Mouse (Mus musculus) midbrain, embryonic 13.5 days (tissue): ENCODE results near the gene Vcl. TPM values are rescaled to one million over a fixed set of nuclear protein-coding genes. Genes with fewer than 3 reads are reported as not detected.
A peak's percentile ranks its signal among the peaks of the same experiment; 100 is the strongest.

ENCODE experiments used
- ATAC-seq: fragments of 200-750 bp; cut with Nextera tagmentation; 2 replicates; pipeline ENCODE4 v1.8.0; 2017; ENCODE audit warnings: mild to moderate bottlenecking, moderate TSS enrichment, moderate library complexity
- H3K27ac ChIP-seq: fragments of 300-500 bp; sonication (generic); 2 replicates; pipeline ENCODE4 v1.5.1; 2015; ENCODE audit warnings: inconsistent platforms, mild to moderate bottlenecking, moderate library complexity
- H3K27me3 ChIP-seq: fragments of 300-500 bp; sonication (generic); 2 replicates; pipeline ENCODE4 v1.6.1; 2015; ENCODE audit warnings: mild to moderate bottlenecking, inconsistent platforms
- H3K36me3 ChIP-seq: fragments of 300-500 bp; sonication (generic); 2 replicates; pipeline ENCODE4 v1.6.1; 2015; ENCODE audit warnings: mild to moderate bottlenecking, inconsistent platforms
- H3K4me1 ChIP-seq: fragments of 300-500 bp; sonication (generic); replicated peaks from 2 replicates; pipeline ENCODE4 v1.6.1; 2015; ENCODE audit warnings: inconsistent platforms
- H3K4me2 ChIP-seq: fragments of 300-500 bp; sonication (generic); replicated peaks from 2 replicates; pipeline ENCODE4 v1.6.1; 2015; ENCODE audit warnings: moderate library complexity, mild to moderate bottlenecking, inconsistent platforms
- H3K4me3 ChIP-seq: fragments of 300-500 bp; sonication (generic); replicated peaks from 2 replicates; pipeline ENCODE4 v1.5.1; 2015; ENCODE audit warnings: mild to moderate bottlenecking, inconsistent platforms
- H3K9ac ChIP-seq: fragments of 300-500 bp; sonication (generic); replicated peaks from 2 replicates; pipeline ENCODE4 v1.6.1; 2015; ENCODE audit warnings: mild to moderate bottlenecking, inconsistent platforms
- H3K9me3 ChIP-seq: fragments of 300-500 bp; sonication (generic); 2 replicates; pipeline ENCODE4 v1.6.1; 2016; ENCODE audit warnings: mild to moderate bottlenecking, inconsistent platforms
- WGBS: fragments of 180-500 bp; shearing (Covaris S2); methylation state at CpG from one replicate; pipeline ENCODE4 v1.1.7; 2015; 5-methylcytosine and 5-hydroxymethylcytosine counted together
- polyA plus RNA-seq: library from polyadenylated mRNA; unstranded; fragments of >200 nt; fragmentation: Nextera tagmentation; extraction: Ambion mirVana; gene quantifications from 2 replicates; pipeline ENCODE4 v1.2.1, GENCODE M21; 2015

The Vcl gene
- polyA plus RNA-seq, 1 experiment from 2014 or later, result 11.2 TPM

DNA sequence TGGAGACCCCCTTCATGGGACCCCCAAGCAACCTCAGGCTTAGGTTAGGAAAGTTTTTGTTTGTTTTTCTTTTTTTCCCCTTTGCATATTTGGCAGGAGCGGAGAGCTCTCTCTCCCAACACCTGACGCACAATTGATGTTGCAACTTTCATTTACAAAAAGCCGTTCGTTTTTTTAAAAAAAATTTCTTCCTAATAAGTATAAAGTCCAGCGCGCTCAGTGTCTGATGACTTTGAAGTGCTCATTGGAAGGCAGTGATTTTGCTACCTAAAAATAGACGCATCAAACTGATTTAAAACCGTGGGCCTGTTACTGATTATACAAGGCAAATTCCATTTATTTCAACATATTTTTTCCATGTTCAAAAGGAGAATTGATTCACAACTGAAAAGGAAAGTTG, 124.0 kb downstream of the Vcl start:
- H3K36me3 ChIP-seq, result no peaks in the 10 kb centered on the region
- no peak for ATAC-seq
- H3K4me1 ChIP-seq, result peaks cover 12% of the 10 kb centered on the region
- peak overlapping the region; percentile 82 for H3K4me2 ChIP-seq
- peak overlapping the region; percentile 88; the same call in 1 of the 2 replicates for H3K9ac ChIP-seq
- no peaks in the 10 kb centered on the region for H3K27me3 ChIP-seq
- 14% methylated on average over 8 of the region's 8 CpGs for WGBS
- no peak overlapping the region for H3K27ac ChIP-seq
- peak overlapping the region; percentile 81 for H3K4me3 ChIP-seq
- H3K9me3 ChIP-seq, result no peaks in the 10 kb centered on the region

DNA sequence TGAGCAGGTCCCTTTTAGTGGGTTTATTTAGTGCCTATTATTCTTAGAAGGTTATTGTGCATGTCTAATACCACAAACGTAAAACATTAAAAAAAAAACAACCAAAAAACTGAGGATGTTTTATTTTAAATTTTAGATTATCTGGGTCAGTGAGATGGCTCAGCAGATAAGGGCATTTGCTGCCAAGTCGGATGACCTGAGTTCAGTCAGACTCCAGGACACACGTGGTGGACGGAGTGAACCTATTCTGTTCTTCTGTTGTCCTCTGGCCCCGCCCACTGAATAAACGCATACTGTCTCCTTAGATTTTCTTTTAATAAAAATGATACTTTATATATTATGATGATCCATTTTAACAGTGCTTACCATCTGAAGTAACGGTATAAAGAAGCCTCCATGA, 124.4 kb downstream of the Vcl start:
- Histone ChIP-seq H3K4me3 (no peak overlapping the region), H3K9ac (no peak overlapping the region), H3K4me1 (peaks cover 12% of the 10 kb centered on the region), H3K27ac (no peak overlapping the region), H3K4me2 (peak overlapping the region; percentile 82), H3K9me3 (no peaks in the 10 kb centered on the region), H3K36me3 (no peaks in the 10 kb centered on the region), H3K27me3 (no peaks in the 10 kb centered on the region)
- WGBS, result 49% methylated on average over 7 of the region's 7 CpGs
- ATAC-seq, result no peak

DNA sequence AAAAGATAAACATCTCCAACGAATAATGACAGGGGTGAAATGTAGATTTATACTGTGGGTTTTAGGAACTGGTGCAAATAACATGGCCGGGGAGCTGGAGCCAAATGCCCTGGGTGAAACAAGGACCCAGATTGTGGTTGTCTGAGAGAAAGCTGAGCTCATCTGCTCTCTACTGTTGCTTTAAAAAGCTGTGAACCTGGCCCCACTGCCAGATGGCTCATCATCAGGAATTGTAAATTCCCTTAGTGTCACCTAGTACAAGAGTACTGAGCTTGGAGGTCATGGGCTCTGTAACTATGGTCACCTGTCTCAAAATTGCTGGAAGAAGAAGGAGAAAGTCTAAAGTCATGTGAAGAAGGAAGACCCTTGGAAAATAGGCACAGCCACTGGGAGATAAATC, 129.8 kb downstream of the Vcl start:
- H3K4me1 ChIP-seq, result no peaks in the 10 kb centered on the region
- no peaks in the 10 kb centered on the region for H3K27me3 ChIP-seq
- no peak overlapping the region for H3K27ac ChIP-seq
- no peak overlapping the region for H3K4me2 ChIP-seq
- 95% methylated on average over 2 of the region's 2 CpGs for WGBS
- no peak for ATAC-seq
- no peaks in the 10 kb centered on the region for H3K9me3 ChIP-seq
- H3K4me3 ChIP-seq, result no peak overlapping the region
- H3K36me3 ChIP-seq, result no peaks in the 10 kb centered on the region
- H3K9ac ChIP-seq, result no peak overlapping the region

GRCm38 (mm10) chr14:21062766-21063513, 133.7 kb downstream of the Vcl start:
- 72% methylated on average over 5 of the region's 5 CpGs for WGBS
- Histone ChIP-seq H3K9ac (no peak overlapping the region), H3K4me1 (no peaks in the 10 kb centered on the region), H3K9me3 (no peaks in the 10 kb centered on the region), H3K4me2 (no peak overlapping the region), H3K27ac (no peak overlapping the region), H3K27me3 (no peaks in the 10 kb centered on the region), H3K4me3 (no peak overlapping the region), H3K36me3 (no peaks in the 10 kb centered on the region)
- no peak for ATAC-seq

GRCm38 (mm10) chr14:21064321-21064720, 135.1 kb downstream of the Vcl start:
- 61% methylated on average over 1 of the region's 1 CpGs for WGBS
- Histone ChIP-seq H3K4me1 (no peaks in the 10 kb centered on the region), H3K27me3 (no peaks in the 10 kb centered on the region)

DNA sequence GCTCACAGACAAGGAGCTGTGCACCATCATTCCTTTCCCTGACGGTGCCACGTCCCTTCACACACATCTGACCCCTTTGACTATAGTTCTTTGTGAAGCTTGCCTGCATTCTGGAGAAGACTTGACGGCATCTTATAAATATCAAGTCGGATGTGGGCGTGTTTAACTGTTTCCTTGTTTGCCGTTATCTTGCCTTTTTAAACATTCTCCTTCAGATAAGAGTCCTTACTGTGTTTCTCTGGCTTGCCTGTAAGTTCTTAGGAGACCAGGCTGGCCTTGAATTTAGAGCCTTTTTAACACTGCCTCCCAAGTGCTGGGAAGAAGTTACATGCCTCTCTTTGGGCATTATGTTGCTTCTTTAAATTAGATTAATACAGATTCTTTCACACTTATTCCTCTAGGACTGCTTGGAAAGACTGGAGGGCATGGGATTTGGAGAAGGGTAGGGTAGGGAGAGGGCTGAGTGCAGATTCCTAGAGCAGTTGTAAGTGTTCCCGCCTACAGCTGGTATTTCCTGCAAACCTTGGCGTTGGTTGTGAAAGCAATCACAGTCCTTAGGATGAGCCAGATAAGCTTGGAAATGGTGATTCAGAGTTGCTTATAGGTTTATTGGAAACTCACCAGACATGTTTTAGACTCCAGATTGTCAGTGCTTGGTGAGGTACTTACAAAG, 136.4 kb downstream of the Vcl start:
- H3K4me1 ChIP-seq, result no peaks in the 10 kb centered on the region
- H3K27me3 ChIP-seq, result no peaks in the 10 kb centered on the region
- no peaks in the 10 kb centered on the region for H3K36me3 ChIP-seq
- no peak overlapping the region for H3K27ac ChIP-seq
- H3K9me3 ChIP-seq, result no peaks in the 10 kb centered on the region
- WGBS, result 86% methylated on average over 8 of the region's 8 CpGs
- no peak overlapping the region for H3K4me3 ChIP-seq
- H3K4me2 ChIP-seq, result no peak overlapping the region
- H3K9ac ChIP-seq, result no peak overlapping the region
- no peak for ATAC-seq

More at GRCm38 (mm10) chr14:21064321-21064720, 135.1 kb downstream of the Vcl start:
- no peaks in the 10 kb centered on the region for H3K9me3 ChIP-seq
- no peak overlapping the region for H3K27ac ChIP-seq
- no peak overlapping the region for H3K4me3 ChIP-seq
- no peak overlapping the region for H3K4me2 ChIP-seq
- ATAC-seq, result no peak
- H3K36me3 ChIP-seq, result no peaks in the 10 kb centered on the region
- no peak overlapping the region for H3K9ac ChIP-seq

- ATAC-seq, result no peak
- 90% methylated on average over 5 of the region's 5 CpGs for WGBS
- no peak overlapping the region for H3K27ac ChIP-seq
These were observed 140.4 kb downstream of the Vcl start for GRCm38 (mm10) chr14:21069594-21069993.

GRCm38 (mm10) chr14:21073981-21074380, 144.8 kb downstream of the Vcl start:
- H3K36me3 ChIP-seq, result no peaks in the 10 kb centered on the region
- H3K4me3 ChIP-seq, result no peak overlapping the region
- WGBS, result 69% methylated on average over 3 of the region's 3 CpGs
- peaks cover 6% of the 10 kb centered on the region for H3K4me1 ChIP-seq
- no peaks in the 10 kb centered on the region for H3K9me3 ChIP-seq
- no peak overlapping the region for H3K9ac ChIP-seq
- ATAC-seq, result no peak
- H3K4me2 ChIP-seq, result no peak overlapping the region
- no peaks in the 10 kb centered on the region for H3K27me3 ChIP-seq
- no peak overlapping the region for H3K27ac ChIP-seq

More at GRCm38 (mm10) chr14:21069594-21069993, 140.4 kb downstream of the Vcl start:
- Histone ChIP-seq H3K4me3 (no peak overlapping the region), H3K9ac (no peak overlapping the region), H3K4me2 (no peak overlapping the region), H3K4me1 (no peaks in the 10 kb centered on the region), H3K27me3 (no peaks in the 10 kb centered on the region), H3K9me3 (no peaks in the 10 kb centered on the region), H3K36me3 (no peaks in the 10 kb centered on the region)

DNA sequence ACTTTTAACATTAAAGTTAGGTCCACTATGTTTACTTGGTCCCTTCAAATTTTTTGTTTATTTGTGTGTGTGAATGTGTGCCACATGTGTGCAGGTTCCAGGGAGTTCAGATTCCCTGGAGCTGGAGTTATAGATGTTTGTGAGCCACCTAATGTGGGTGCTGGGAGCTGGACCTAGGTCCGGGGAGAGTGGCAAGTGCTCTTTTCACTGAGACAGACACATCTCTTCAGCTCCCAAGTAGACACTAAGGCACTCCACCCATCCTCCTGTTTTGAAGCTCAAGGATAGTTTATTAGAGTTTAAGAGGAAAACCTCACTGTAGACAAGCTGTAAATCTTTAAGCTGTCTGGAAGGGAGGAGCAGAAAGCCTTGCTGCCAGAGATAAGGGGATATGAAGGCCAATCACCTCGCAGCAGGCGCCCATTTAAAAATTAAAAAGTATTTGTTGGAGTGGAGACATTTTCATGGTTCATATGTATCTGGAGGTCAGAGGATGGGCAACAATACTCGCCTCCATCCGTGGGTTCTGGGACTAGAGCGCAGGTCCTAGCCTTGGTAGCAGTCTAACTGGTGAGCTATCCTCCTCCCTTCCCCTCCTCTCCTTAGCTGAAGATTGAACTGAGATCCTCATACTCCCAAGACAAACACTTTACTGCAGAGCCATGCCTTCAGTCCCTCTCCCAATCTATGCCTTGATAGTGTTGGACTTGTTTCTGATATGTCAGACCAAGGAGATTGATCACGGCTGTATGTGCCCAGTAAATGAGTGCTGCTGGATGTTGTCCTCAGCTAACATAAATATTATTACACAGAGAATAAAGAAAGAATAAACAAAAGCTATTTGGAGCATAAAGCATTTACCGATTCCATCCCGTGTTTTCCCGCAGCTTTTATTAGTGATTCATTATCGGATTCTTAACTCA, 145.5 kb downstream of the Vcl start:
- 66% methylated on average over 11 of the region's 11 CpGs for WGBS
- Histone ChIP-seq H3K36me3 (no peaks in the 10 kb centered on the region), H3K9me3 (no peaks in the 10 kb centered on the region), H3K27ac (no peak overlapping the region), H3K4me2 (no peak overlapping the region; the same call in 1 of the 2 replicates), H3K4me1 (peaks cover 6% of the 10 kb centered on the region), H3K4me3 (no peak overlapping the region), H3K9ac (no peak overlapping the region), H3K27me3 (no peaks in the 10 kb centered on the region)
- no peak for ATAC-seq

GRCm38 (mm10) chr14:21075751-21076500, 146.7 kb downstream of the Vcl start:
- H3K4me3 ChIP-seq, result peak overlapping the region; percentile 64
- H3K36me3 ChIP-seq, result no peaks in the 10 kb centered on the region
- H3K4me1 ChIP-seq, result peaks cover 6% of the 10 kb centered on the region
- H3K27me3 ChIP-seq, result no peaks in the 10 kb centered on the region
- peak overlapping the region; percentile 87 for H3K4me2 ChIP-seq
- WGBS, result under 1% methylated on average over 59 of the region's 59 CpGs
- peak overlapping the region; percentile 70 for H3K9ac ChIP-seq
- H3K9me3 ChIP-seq, result no peaks in the 10 kb centered on the region
- peak; percentile 98 for ATAC-seq
- H3K27ac ChIP-seq, result peak overlapping the region; percentile 70

DNA sequence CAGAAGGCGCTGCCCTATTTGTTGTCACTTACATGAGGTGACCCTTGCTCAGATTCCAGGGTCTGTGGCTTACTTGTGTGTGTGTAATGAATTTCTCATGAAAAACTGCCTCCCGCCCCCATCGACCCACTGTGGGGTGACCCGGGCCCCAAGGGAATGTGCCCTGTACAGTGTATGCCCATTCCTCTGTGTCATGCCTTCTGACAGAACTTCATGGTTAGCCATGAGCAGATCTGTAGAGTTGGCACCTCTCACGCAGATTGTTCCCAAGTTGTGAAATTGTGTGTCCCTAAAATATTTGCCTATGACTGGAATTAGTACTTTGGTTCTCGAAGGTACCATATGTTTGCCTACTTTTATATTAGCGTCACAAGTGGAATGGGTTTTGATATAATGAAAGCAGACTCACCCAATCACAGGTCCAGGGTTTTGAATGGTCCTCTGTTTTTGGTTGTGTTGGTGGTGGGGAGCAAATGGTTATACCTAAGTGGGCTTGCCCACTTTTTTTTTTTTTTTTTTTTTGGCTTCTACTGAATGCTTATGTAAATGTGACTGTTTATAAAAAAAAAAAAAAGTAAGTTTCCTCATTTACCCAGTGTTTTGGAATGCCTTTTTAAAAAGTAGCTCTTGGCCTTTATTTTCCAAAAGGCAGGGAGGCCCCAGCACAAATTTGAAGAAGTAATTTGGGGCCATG, 147.4 kb downstream of the Vcl start:
- Histone ChIP-seq H3K4me2 (peak overlapping the region; percentile 87), H3K4me3 (peak overlapping the region; percentile 64), H3K9ac (peak overlapping the region; percentile 70), H3K9me3 (no peaks in the 10 kb centered on the region), H3K27me3 (no peaks in the 10 kb centered on the region), H3K27ac (no peak overlapping the region), H3K4me1 (peaks cover 6% of the 10 kb centered on the region), H3K36me3 (no peaks in the 10 kb centered on the region)
- WGBS, result 44% methylated on average over 7 of the region's 7 CpGs
- peak; percentile 62 for ATAC-seq
